Comparison of ENCODE assay signal across 13 mouse cellular contexts in genomic region chr7:131628846-131629391, GRCm38 (mm10).
DNase-seq lines count a peak whose midpoint lies in the region; ATAC-seq lines count a peak whose summit lies in the region.
"Had no signal": no experiment of that assay in that cellular context is flagged by ENCODE, and none has a peak within 500 bp of the region (broad histone marks: within the 10 kb centered on the region; RNA-seq: fewer than 3 reads in every experiment).

No protein-coding gene starts in this region.

- peaks cover 27% of the 10 kb centered on the region for H3K4me1 ChIP-seq in forebrain, embryonic 13.5 days
- H3K4me1 ChIP-seq in forebrain, embryonic 10.5 days, result 0 out of 2 replicates have a peak, but pooled peaks cover 3% of the 10 kb centered on the region

- WGBS in forebrain, embryonic 13.5 days, result 81% methylated on average over 13 of the region's 13 CpGs
- WGBS in forebrain, embryonic 10.5 days, result 94% methylated on average over 13 of the region's 13 CpGs

- H3K27ac ChIP-seq in forebrain, embryonic 13.5 days, result peak overlapping the region; percentile 22; the same call in 1 of the 2 replicates
- no peak overlapping the region for H3K27ac ChIP-seq in forebrain, embryonic 10.5 days
- H3K27ac ChIP-seq: left cerebral cortex, adult 2 months; lung, embryonic 15.5 days; neural tube, embryonic 13.5 days had no signal

- no peaks in the 10 kb centered on the region for H3K9me3 ChIP-seq in forebrain, embryonic 13.5 days (replicated peaks)
- H3K9me3 ChIP-seq in forebrain, embryonic 10.5 days, result no peaks in the 10 kb centered on the region
- H3K9me3 ChIP-seq: lung, embryonic 15.5 days; neural tube, embryonic 13.5 days had no signal

- H3K36me3 ChIP-seq in forebrain, embryonic 13.5 days (ENCODE audit: poor library complexity, severe bottlenecking), result no peaks in the 10 kb centered on the region
- H3K36me3 ChIP-seq in forebrain, embryonic 10.5 days (replicated peaks), result no peaks in the 10 kb centered on the region
- H3K36me3 ChIP-seq: lung, embryonic 15.5 days; neural tube, embryonic 13.5 days had no signal

- H3K27me3 ChIP-seq in forebrain, embryonic 13.5 days, result peaks cover 60% of the 10 kb centered on the region
- peaks cover 90% of the 10 kb centered on the region for H3K27me3 ChIP-seq in forebrain, embryonic 10.5 days (ENCODE audit: poor library complexity, severe bottlenecking)
- H3K27me3 ChIP-seq: lung, embryonic 15.5 days; neural tube, embryonic 13.5 days had no signal

- H3K9ac ChIP-seq in forebrain, embryonic 13.5 days, result no peak overlapping the region
- H3K9ac ChIP-seq: lung, embryonic 15.5 days; neural tube, embryonic 13.5 days had no signal

- no peak for DNase-seq in forebrain, embryonic 10.5 days (ENCODE audit: extremely low spot score, low spot score)
- DNase-seq in brain, embryonic 18.5 days (ENCODE audit: low read depth, low spot score), result peak; percentile 74
- peak; percentile 83 to 89 for DNase-seq in layer of hippocampus, adult 18-20 months (ENCODE audit: low spot score in 2 of 2)
- peak; percentile 7 for DNase-seq in lung, postnatal 25 days (ENCODE audit: low spot score)
- DNase-seq in urinary bladder, postnatal 10 days (ENCODE audit: low spot score), result no peak
- DNase-seq in testis, postnatal 14 days (ENCODE audit: low spot score), result no peak
- no peak for DNase-seq in liver
- DNase-seq: heart, postnatal 36 days had no signal

- no peak overlapping the region for H3K4me2 ChIP-seq in forebrain, embryonic 13.5 days
- H3K4me2 ChIP-seq: lung, embryonic 15.5 days; neural tube, embryonic 13.5 days had no signal

- ATAC-seq in forebrain, embryonic 13.5 days, result peak; percentile 80; the same call in 1 of the 2 replicates
- ATAC-seq: CD4-positive, CD25-positive, alpha-beta regulatory T cell, adult 4 months had no signal

- no peak overlapping the region for H3K4me3 ChIP-seq in forebrain, embryonic 13.5 days
- H3K4me3 ChIP-seq in forebrain, embryonic 10.5 days, result no peak overlapping the region
- H3K4me3 ChIP-seq: left cerebral cortex, adult 2 months; lung, embryonic 15.5 days; neural tube, embryonic 13.5 days had no signal

Comparison
In these comparisons a context has a peak if more than half of its experiments do, and no peak if none do; other contexts are left out.
1. DNase-seq: peak in brain, embryonic 18.5 days (single experiment), layer of hippocampus, adult 18-20 months (2 of 2) and lung, postnatal 25 days (single experiment); none in forebrain, embryonic 10.5 days (single experiment), urinary bladder, postnatal 10 days (single experiment), testis, postnatal 14 days (single experiment) and liver (single experiment).